Mouse (Mus musculus) stomach, postnatal 0 days (tissue): ENCODE data around the gene Gm10134. TPM values are rescaled to one million over a fixed set of nuclear protein-coding genes. Genes with fewer than 3 reads are reported as not detected.

Source experiments
- ATAC-seq: fragments of 200-750 bp; cut with Nextera tagmentation; 2 replicates; pipeline ENCODE4 v1.8.0; 2017; ENCODE audit not compliant: low FRiP score, low TSS enrichment
- DNase-seq: peaks from one replicate; pipeline ENCODE4 v3.0.0-alpha.2; 2016; ENCODE audit warnings: low spot score
- H3K27ac ChIP-seq: fragments of 300-500 bp; sonication (generic); replicated peaks from 2 replicates; pipeline ENCODE4 v1.5.1; 2014; ENCODE audit warnings: mild to moderate bottlenecking, control low read depth
- H3K27me3 ChIP-seq: fragments of 300-500 bp; sonication (generic); 2 replicates; pipeline ENCODE4 v1.6.1; 2014; ENCODE audit warnings: low read length; ENCODE audit not compliant: control insufficient read depth, insufficient read depth
- H3K36me3 ChIP-seq: fragments of 300-500 bp; sonication (generic); 2 replicates; pipeline ENCODE4 v1.6.1; 2014; ENCODE audit warnings: low read length, mixed read lengths; ENCODE audit not compliant: control insufficient read depth, insufficient read depth
- H3K4me1 ChIP-seq: fragments of 300-500 bp; sonication (generic); replicated peaks from 2 replicates; pipeline ENCODE4 v1.6.1; 2014; ENCODE audit warnings: antibody characterized with exemption; ENCODE audit not compliant: control insufficient read depth, insufficient read depth
- H3K4me2 ChIP-seq: fragments of 300-500 bp; sonication (generic); replicated peaks from 2 replicates; pipeline ENCODE4 v1.6.1; 2014; ENCODE audit warnings: low read depth, mild to moderate bottlenecking, control low read depth, moderate library complexity
- H3K4me3 ChIP-seq: fragments of 300-500 bp; sonication (generic); 2 replicates; pipeline ENCODE4 v1.5.1; 2014; ENCODE audit warnings: low read depth, low read length, control low read depth
- H3K9ac ChIP-seq: fragments of 300-500 bp; sonication (generic); 2 replicates; pipeline ENCODE4 v1.6.1; 2014; ENCODE audit warnings: mild to moderate bottlenecking, low read length, control low read depth, mixed read lengths
- H3K9me3 ChIP-seq: fragments of 300-500 bp; sonication (generic); 2 replicates; pipeline ENCODE4 v1.6.1; 2016; ENCODE audit warnings: low read length; ENCODE audit not compliant: control insufficient read depth
- CTCF ChIP-seq: IDR thresholded peaks from 2 replicates; pipeline ENCODE4 v1.5.1; 2016; ENCODE audit warnings: antibody characterized with exemption, low read depth, mild to moderate bottlenecking, moderate library complexity
- EP300 ChIP-seq: optimal IDR thresholded peaks from 2 replicates; pipeline ENCODE3; 2016; ENCODE audit warnings: antibody characterized with exemption
- WGBS: fragments of 180-500 bp; shearing (Covaris S2); extraction: QIAGEN DNeasy Blood & Tissue Kit; methylation state at CpG from one replicate; pipeline ENCODE4 v1.1.7; 2014; 5-methylcytosine and 5-hydroxymethylcytosine counted together
- polyA plus RNA-seq: library from polyadenylated mRNA; unstranded; fragments of >200 nt; fragmentation: Nextera tagmentation; extraction: Ambion mirVana; gene quantifications from 2 replicates; pipeline ENCODE4 v1.2.1, GENCODE M21; 2015

The Gm10134 gene
- polyA plus RNA-seq, 1 experiment from 2014 or later = 6.2 TPM

- peak overlapping the region; percentile 69 for H3K27ac ChIP-seq
- H3K4me3 ChIP-seq = no peak overlapping the region
- WGBS = 35% methylated on average over 7 of the region's 7 CpGs
- TF ChIP-seq EP300 (no peak), CTCF (no peak)
- H3K27me3 ChIP-seq = no peaks in the 10 kb centered on the region
- H3K9me3 ChIP-seq = no peaks in the 10 kb centered on the region
- 0 out of 2 replicates have a peak overlapping the region, but pooled peaks have one; percentile 1 for H3K9ac ChIP-seq
- DNase-seq = no peak
- H3K4me1 ChIP-seq = peaks cover 28% of the 10 kb centered on the region
- ATAC-seq = no peak
- H3K4me2 ChIP-seq = peak overlapping the region; percentile 85; the same call in 1 of the 2 replicates
- no peaks in the 10 kb centered on the region for H3K36me3 ChIP-seq
These were observed 29.8 kb downstream of the Gm10134 start for GRCm38 (mm10) chr2:28535650-28536049.

GRCm38 (mm10) chr2:28536166-28536565 is 30.3 kb downstream of the Gm10134 start:
- Histone ChIP-seq H3K27me3 (no peaks in the 10 kb centered on the region), H3K9ac (peak overlapping the region; percentile 8; the same call in 1 of the 2 replicates), H3K4me2 (0 out of 2 replicates have a peak overlapping the region, but pooled peaks have one; percentile 85), H3K27ac (peak overlapping the region; percentile 69), H3K9me3 (no peaks in the 10 kb centered on the region), H3K4me1 (peaks cover 28% of the 10 kb centered on the region), H3K4me3 (no peak overlapping the region), H3K36me3 (no peaks in the 10 kb centered on the region)
- no peak for ATAC-seq
- WGBS = 19% methylated on average over 4 of the region's 4 CpGs
- no peak for DNase-seq
- TF ChIP-seq EP300 (no peak), CTCF (no peak)

DNA sequence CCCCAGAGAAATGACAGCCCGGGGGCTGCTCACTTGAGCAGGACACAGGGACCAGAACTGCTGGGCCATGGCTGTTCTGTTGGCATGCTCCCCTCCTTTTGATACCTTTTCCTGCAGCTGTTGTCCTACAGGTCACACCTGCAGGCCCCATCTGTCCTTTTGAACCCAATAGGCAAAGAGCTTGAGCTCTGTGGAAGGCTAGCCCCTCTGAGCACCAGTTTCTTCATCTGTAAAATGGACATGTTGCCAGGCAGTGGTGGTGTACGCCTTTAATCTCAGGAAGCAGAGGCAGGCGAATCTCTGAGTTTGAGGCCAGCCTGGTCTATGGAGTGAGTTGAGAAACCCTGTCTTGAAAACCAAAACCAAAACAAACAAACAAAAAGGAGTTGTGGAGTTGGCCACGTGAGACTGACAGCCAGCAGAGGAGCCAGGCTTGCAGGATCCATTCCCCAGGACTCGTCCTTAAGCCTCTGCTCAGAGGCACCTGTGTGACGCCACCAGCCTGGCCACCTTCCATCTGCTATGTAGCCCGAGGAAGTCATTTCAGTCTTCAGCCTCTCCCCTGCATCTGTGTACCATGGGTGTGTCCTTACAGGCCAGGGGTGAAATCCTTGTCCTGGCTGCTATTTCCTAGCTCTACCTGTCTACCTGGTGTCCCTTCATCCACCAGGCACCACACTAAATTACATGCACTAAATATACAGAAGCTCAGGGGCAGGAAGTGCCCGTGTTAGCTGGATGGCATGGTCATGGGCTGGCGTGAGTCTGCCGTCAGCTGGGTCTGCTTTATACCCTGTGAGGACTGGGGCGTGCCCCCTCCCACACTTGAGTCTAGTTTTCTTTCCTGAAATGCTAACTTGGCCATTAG is 31.1 kb downstream of the Gm10134 start:
- H3K9ac ChIP-seq = peak overlapping the region; percentile 8; the same call in 1 of the 2 replicates

DNA sequence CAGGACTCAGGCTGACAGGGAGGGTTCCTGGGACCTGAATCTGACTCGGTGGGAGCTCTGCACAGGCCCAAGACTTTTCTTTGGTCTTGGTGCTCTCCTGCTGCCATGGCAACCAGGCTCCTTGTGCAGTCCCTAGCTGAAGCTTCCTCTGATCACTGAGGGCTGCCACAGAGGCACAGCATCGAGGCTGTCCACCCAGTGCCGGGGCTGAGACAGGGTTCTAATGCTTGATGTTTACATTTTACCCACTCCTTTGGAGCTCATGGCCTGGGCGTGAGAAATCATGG is 31.7 kb downstream of the Gm10134 start:
- Histone ChIP-seq H3K36me3 (peaks cover 5% of the 10 kb centered on the region; the same call in 1 of the 2 replicates), H3K4me1 (peaks cover 28% of the 10 kb centered on the region), H3K9ac (peak overlapping the region; percentile 23; the same call in 1 of the 2 replicates), H3K9me3 (no peaks in the 10 kb centered on the region), H3K4me3 (no peak overlapping the region), H3K27me3 (no peaks in the 10 kb centered on the region), H3K27ac (peak overlapping the region; percentile 69), H3K4me2 (0 out of 2 replicates have a peak overlapping the region, but pooled peaks have one; percentile 11)
- TF ChIP-seq EP300 = no peak
- TF ChIP-seq CTCF = no peak
- ATAC-seq (no peak), DNase-seq (no peak)
- 37% methylated on average over 4 of the region's 4 CpGs for WGBS

More for the DNA sequence above, 31.1 kb downstream of the Gm10134 start:
- TF ChIP-seq EP300 (no peak), CTCF (no peak)
- H3K27ac ChIP-seq = peak overlapping the region; percentile 69
- H3K9me3 ChIP-seq = no peaks in the 10 kb centered on the region
- peak; percentile 83 for DNase-seq
- no peaks in the 10 kb centered on the region for H3K27me3 ChIP-seq
- ATAC-seq = peak; percentile 68
- no peak overlapping the region for H3K4me3 ChIP-seq
- H3K36me3 ChIP-seq = peaks cover under 1% of the 10 kb centered on the region; the same call in 1 of the 2 replicates
- peak overlapping the region; percentile 11; the same call in 1 of the 2 replicates for H3K4me2 ChIP-seq
- 57% methylated on average over 11 of the region's 11 CpGs for WGBS
- peaks cover 28% of the 10 kb centered on the region for H3K4me1 ChIP-seq

- Histone ChIP-seq H3K9me3 (no peaks in the 10 kb centered on the region), H3K4me3 (no peak overlapping the region), H3K4me2 (no peak overlapping the region), H3K27me3 (no peaks in the 10 kb centered on the region), H3K27ac (peak overlapping the region; percentile 69), H3K4me1 (peaks cover 25% of the 10 kb centered on the region), H3K9ac (peak overlapping the region; percentile 23), H3K36me3 (peaks cover 7% of the 10 kb centered on the region)
- peak; percentile 51 for DNase-seq
- 67% methylated on average over 8 of the region's 8 CpGs for WGBS
- TF ChIP-seq CTCF (no peak), EP300 (no peak)
- ATAC-seq = peak; percentile 13; the same call in 1 of the 2 replicates
These were observed 32.3 kb downstream of the Gm10134 start for GRCm38 (mm10) chr2:28537995-28538816.
